Mouse (Mus musculus) CD4-positive, CD25-positive, alpha-beta regulatory T cell, adult 9 weeks (primary cell): Measurements from ENCODE around the gene Rarb. TPM values are rescaled to one million over a fixed set of nuclear protein-coding genes. Genes with fewer than 3 reads are reported as not detected.

Experiments
- polyA plus RNA-seq: library from polyadenylated mRNA; unstranded; fragments of 100-300 nt; shearing (Covaris generic); gene quantifications from one replicate; pipeline ENCODE4 v1.2.1, GENCODE M21; 2017

Gene Rarb
- polyA plus RNA-seq, result not detected

DNA sequence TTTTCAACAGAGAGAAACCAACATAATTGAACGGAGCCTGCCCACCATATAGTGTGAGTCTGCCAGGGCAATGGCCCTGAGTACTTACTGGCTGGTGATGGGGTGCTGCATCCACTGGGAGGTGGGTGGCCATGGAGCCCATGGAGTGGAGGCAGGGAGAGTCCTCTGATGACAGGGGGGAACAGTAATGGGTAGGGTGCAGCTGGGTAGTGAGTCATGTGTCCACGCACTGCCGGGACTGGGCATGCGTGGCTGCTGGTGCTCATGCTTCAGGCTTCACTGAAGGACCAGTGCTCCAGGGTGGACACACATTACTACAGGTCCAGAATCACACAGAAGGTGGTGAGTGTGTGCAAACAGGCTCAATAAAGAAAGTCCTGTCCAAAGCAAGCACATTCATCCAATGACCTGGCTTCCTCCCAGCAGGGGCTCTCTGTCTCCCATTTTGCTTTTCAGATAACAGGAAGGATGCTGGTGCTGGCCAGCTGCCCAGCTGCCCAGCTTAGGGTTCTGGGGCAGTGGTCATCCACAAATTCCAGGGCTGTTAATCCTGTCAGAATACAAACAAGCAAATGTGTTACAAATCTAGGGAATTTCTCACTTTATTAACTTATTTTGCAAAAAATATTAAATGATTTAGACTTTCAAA is at the start of gene Rarb:
Rarb (minus strand) TSS at position 555 of the 649 bp plus-strand sequence.

